Mouse (Mus musculus): ENCODE measurements around the gene Bcam. TPM values are rescaled to one million over a fixed set of nuclear protein-coding genes. Genes with fewer than 3 reads are reported as not detected.

The Bcam gene
- polyA plus RNA-seq, 1 experiment: 829 TPM

- under 1% methylated on average over 19 of the region's 19 CpGs for WGBS
These were observed 19.1 kb upstream of the Bcam start for GRCm38 (mm10) chr7:19789904-19790347.

GRCm38 (mm10) chr7:19785874-19786458 lies 15.2 kb upstream of the Bcam start:
- WGBS: 45% methylated on average over 12 of the region's 12 CpGs
- H3K4me3 ChIP-seq (replicated peaks; ENCODE audit: extremely low read depth, low read depth, low read length): no peak overlapping the region
- TF ChIP-seq POLR2A (IDR thresholded peaks at IDR 0.05; ENCODE audit: borderline replicate concordance, extremely low read depth, low read depth, low read length): no peak
- no peak for TF ChIP-seq CTCF (IDR thresholded peaks at IDR 0.05; ENCODE audit: insufficient read depth, low read length)
- DNase-seq: no peak
- H3K4me1 ChIP-seq (ENCODE audit: control insufficient read depth, insufficient read depth, low read length): peaks cover 6% of the 10 kb centered on the region

More at GRCm38 (mm10) chr7:19789904-19790347, 19.1 kb upstream of the Bcam start:
- Histone ChIP-seq H3K4me1 (ENCODE audit: control insufficient read depth, insufficient read depth, low read length) (0 out of 2 replicates have a peak, but pooled peaks cover 2% of the 10 kb centered on the region), H3K4me3 (replicated peaks; ENCODE audit: extremely low read depth, low read depth, low read length) (no peak overlapping the region)
- peak; percentile 96 for DNase-seq
- TF ChIP-seq CTCF (IDR thresholded peaks at IDR 0.05; ENCODE audit: insufficient read depth, low read length) (peak; percentile 79), POLR2A (IDR thresholded peaks at IDR 0.05; ENCODE audit: borderline replicate concordance, extremely low read depth, low read depth, low read length) (no peak)

- WGBS: 47% methylated on average over 11 of the region's 11 CpGs
- Histone ChIP-seq H3K4me3 (replicated peaks; ENCODE audit: extremely low read depth, low read depth, low read length) (no peak overlapping the region), H3K4me1 (ENCODE audit: control insufficient read depth, insufficient read depth, low read length) (peaks cover 6% of the 10 kb centered on the region)
- DNase-seq: no peak
- TF ChIP-seq POLR2A (IDR thresholded peaks at IDR 0.05; ENCODE audit: borderline replicate concordance, extremely low read depth, low read depth, low read length) (no peak), CTCF (IDR thresholded peaks at IDR 0.05; ENCODE audit: insufficient read depth, low read length) (peak; percentile 48)
These were observed 14.1 kb upstream of the Bcam start for GRCm38 (mm10) chr7:19784764-19785535.

- H3K4me3 ChIP-seq (replicated peaks; ENCODE audit: extremely low read depth, low read depth, low read length): no peak overlapping the region
- DNase-seq: peak; percentile 42
- 45% methylated on average over 8 of the region's 8 CpGs for WGBS
- TF ChIP-seq CTCF (IDR thresholded peaks at IDR 0.05; ENCODE audit: insufficient read depth, low read length): no peak
- H3K4me1 ChIP-seq (ENCODE audit: control insufficient read depth, insufficient read depth, low read length): peaks cover 4% of the 10 kb centered on the region
These were observed 12.8 kb upstream of the Bcam start for GRCm38 (mm10) chr7:19783630-19784029.

GRCm38 (mm10) chr7:19782645-19783044 lies 11.8 kb upstream of the Bcam start:
- peaks cover 4% of the 10 kb centered on the region for H3K4me1 ChIP-seq (ENCODE audit: control insufficient read depth, insufficient read depth, low read length)
- no peak for TF ChIP-seq CTCF (IDR thresholded peaks at IDR 0.05; ENCODE audit: insufficient read depth, low read length)
- TF ChIP-seq POLR2A (IDR thresholded peaks at IDR 0.05; ENCODE audit: borderline replicate concordance, extremely low read depth, low read depth, low read length): no peak
- H3K4me3 ChIP-seq (replicated peaks; ENCODE audit: extremely low read depth, low read depth, low read length): no peak overlapping the region
- no peak for DNase-seq
- 92% methylated on average over 4 of the region's 4 CpGs for WGBS

GRCm38 (mm10) chr7:19781741-19782140 lies 10.9 kb upstream of the Bcam start:
- TF ChIP-seq POLR2A (IDR thresholded peaks at IDR 0.05; ENCODE audit: borderline replicate concordance, extremely low read depth, low read depth, low read length) (no peak), CTCF (IDR thresholded peaks at IDR 0.05; ENCODE audit: insufficient read depth, low read length) (no peak)
- peaks cover 4% of the 10 kb centered on the region for H3K4me1 ChIP-seq (ENCODE audit: control insufficient read depth, insufficient read depth, low read length)
- WGBS: 80% methylated on average over 7 of the region's 7 CpGs
- no peak for DNase-seq
- H3K4me3 ChIP-seq (replicated peaks; ENCODE audit: extremely low read depth, low read depth, low read length): no peak overlapping the region

GRCm38 (mm10) chr7:19779903-19780302 lies 9.1 kb upstream of the Bcam start:
- H3K4me3 ChIP-seq (replicated peaks; ENCODE audit: extremely low read depth, low read depth, low read length): no peak overlapping the region
- 77% methylated on average over 4 of the region's 4 CpGs for WGBS
- TF ChIP-seq POLR2A (IDR thresholded peaks at IDR 0.05; ENCODE audit: borderline replicate concordance, extremely low read depth, low read depth, low read length): no peak
- 0 out of 2 replicates have a peak, but pooled peaks have one; percentile 23 for TF ChIP-seq CTCF (IDR thresholded peaks at IDR 0.05; ENCODE audit: insufficient read depth, low read length)

GRCm38 (mm10) chr7:19778645-19779044 lies 7.8 kb upstream of the Bcam start:
- no peak for TF ChIP-seq POLR2A (IDR thresholded peaks at IDR 0.05; ENCODE audit: borderline replicate concordance, extremely low read depth, low read depth, low read length)
- TF ChIP-seq CTCF (IDR thresholded peaks at IDR 0.05; ENCODE audit: insufficient read depth, low read length): no peak
- H3K4me3 ChIP-seq (replicated peaks; ENCODE audit: extremely low read depth, low read depth, low read length): no peak overlapping the region
- peak; percentile 78 for DNase-seq
- 72% methylated on average over 8 of the region's 8 CpGs for WGBS
- H3K4me1 ChIP-seq (ENCODE audit: control insufficient read depth, insufficient read depth, low read length): peaks cover 4% of the 10 kb centered on the region

More at GRCm38 (mm10) chr7:19779903-19780302, 9.1 kb upstream of the Bcam start:
- no peak for DNase-seq
- H3K4me1 ChIP-seq (ENCODE audit: control insufficient read depth, insufficient read depth, low read length): peaks cover 4% of the 10 kb centered on the region

- WGBS: 60% methylated on average over 11 of the region's 11 CpGs
- TF ChIP-seq CTCF (IDR thresholded peaks at IDR 0.05; ENCODE audit: insufficient read depth, low read length) (no peak), POLR2A (IDR thresholded peaks at IDR 0.05; ENCODE audit: borderline replicate concordance, extremely low read depth, low read depth, low read length) (no peak)
- H3K4me3 ChIP-seq (replicated peaks; ENCODE audit: extremely low read depth, low read depth, low read length): no peak overlapping the region
- no peak for DNase-seq
- H3K4me1 ChIP-seq (ENCODE audit: control insufficient read depth, insufficient read depth, low read length): no peaks in the 10 kb centered on the region
These were observed 6.4 kb upstream of the Bcam start for GRCm38 (mm10) chr7:19777049-19777723.
